Mouse (Mus musculus) hindbrain, embryonic 11.5 days (tissue): ENCODE data around the gene Mt3. TPM values are rescaled to one million over a fixed set of nuclear protein-coding genes. Genes with fewer than 3 reads are reported as not detected.

Source experiments
- polyA plus RNA-seq: library from polyadenylated mRNA; unstranded; fragments of >200 nt; fragmentation: Nextera tagmentation; extraction: Ambion mirVana; gene quantifications from 2 replicates; pipeline ENCODE4 v1.2.1, GENCODE M21; 2014

Mt3 gene
- polyA plus RNA-seq, 1 experiment from 2014 or later, result 13.6 TPM

Other genes with a start within 250 kb of the Mt3 start
- 49.3 and 58.1 TPM in 2 replicates for gene Amfr, start 139.8 kb upstream of the Mt3 start, polyA plus RNA-seq
- 152 and 164 TPM in 2 replicates for gene Nudt21, start 115.6 kb upstream of the Mt3 start, polyA plus RNA-seq
- gene Ogfod1, start 115.4 kb upstream of the Mt3 start, polyA plus RNA-seq, result 12.4 and 14.2 TPM in 2 replicates
- 20.3 and 29.1 TPM in 2 replicates for gene Bbs2, start 53.7 kb upstream of the Mt3 start, polyA plus RNA-seq
- not detected in 2 replicates for gene Mt4, start 15.4 kb upstream of the Mt3 start, polyA plus RNA-seq
- gene Mt2, start 20.1 kb downstream of the Mt3 start, polyA plus RNA-seq, result 24.1 and 29.3 TPM in 2 replicates
- gene Mt1, start 26.5 kb downstream of the Mt3 start, polyA plus RNA-seq, result 90.1 and 101 TPM in 2 replicates
- 95.1 and 112 TPM in 2 replicates for gene Nup93, start 62.0 kb downstream of the Mt3 start, polyA plus RNA-seq
- 0.06 TPM in 1 of 2 replicates, not detected in the other for gene Slc12a3, start 176.6 kb downstream of the Mt3 start, polyA plus RNA-seq
- gene Herpud1, start 233.8 kb downstream of the Mt3 start, polyA plus RNA-seq, result 60.8 and 61.0 TPM in 2 replicates